Mouse (Mus musculus): ENCODE measurements at regions not wholly inside any gene's neighbourhood (a gene's known extent, or its start where the extent isn't known, plus 50 kb on each side); places are given as distances from the start of the nearest gene placed in this dataset.

- TF ChIP-seq CTCF (IDR thresholded peaks at IDR 0.05; ENCODE audit: control insufficient read depth, insufficient read depth, insufficient read length) (no peak), MAX (IDR thresholded peaks at IDR 0.05) (no peak), CEBPB (IDR thresholded peaks at IDR 0.05; ENCODE audit: low read depth) (no peak), USF1 (IDR thresholded peaks at IDR 0.05; ENCODE audit: low read depth) (no peak), MYOD1 (IDR thresholded peaks at IDR 0.05; ENCODE audit: control insufficient read depth, insufficient read length, low read depth) (no peak)
Measured at GRCm38 (mm10) chr11:44163049-44163448, 236.8 kb upstream of the Il12b start.

Measured in C2C12 (cell line).